Mouse (Mus musculus): ENCODE measurements around the gene E130308A19Rik.
A peak's percentile ranks its signal among the peaks of the same experiment; 100 is the strongest.

E130308A19Rik gene

GRCm38 (mm10) chr4:59731544-59731943, 105.5 kb downstream of the E130308A19Rik start:
- no peak for DNase-seq

GRCm38 (mm10) chr4:59739321-59739720, 113.3 kb downstream of the E130308A19Rik start:
- DNase-seq, result peak; percentile 26

- no peak for DNase-seq
Measured at GRCm38 (mm10) chr4:59739882-59740281, 113.9 kb downstream of the E130308A19Rik start.

- no peak for DNase-seq
Measured at GRCm38 (mm10) chr4:59753491-59754140, 127.6 kb downstream of the E130308A19Rik start.

GRCm38 (mm10) chr4:59756332-59757082, 130.5 kb downstream of the E130308A19Rik start:
- no peak for DNase-seq

GRCm38 (mm10) chr4:59757452-59758435, 131.7 kb downstream of the E130308A19Rik start:
- DNase-seq, result no peak

GRCm38 (mm10) chr4:59760016-59760415, 134.0 kb downstream of the E130308A19Rik start:
- no peak for DNase-seq

- DNase-seq, result peak; percentile 27
Measured at GRCm38 (mm10) chr4:59760636-59761364, 134.8 kb downstream of the E130308A19Rik start.

- DNase-seq, result no peak
Measured at GRCm38 (mm10) chr4:59761365-59761729, 135.3 kb downstream of the E130308A19Rik start.

GRCm38 (mm10) chr4:59764950-59765349, 138.9 kb downstream of the E130308A19Rik start:
- DNase-seq, result no peak

GRCm38 (mm10) chr4:59765385-59766005, 139.5 kb downstream of the E130308A19Rik start:
- DNase-seq, result no peak

- no peak for DNase-seq
Measured at GRCm38 (mm10) chr4:59767717-59768116, 141.7 kb downstream of the E130308A19Rik start.

- no peak for DNase-seq
Measured at GRCm38 (mm10) chr4:59772171-59772879, 146.3 kb downstream of the E130308A19Rik start.

GRCm38 (mm10) chr4:59777828-59778227, 151.8 kb downstream of the E130308A19Rik start:
- no peak for DNase-seq

- no peak for DNase-seq
Measured at GRCm38 (mm10) chr4:59780568-59780967, 154.6 kb downstream of the E130308A19Rik start.

- DNase-seq, result peak; percentile 30
Measured at GRCm38 (mm10) chr4:59782853-59783684, 157.1 kb downstream of the E130308A19Rik start.

- peak; percentile 96 for DNase-seq
Measured at GRCm38 (mm10) chr4:59783685-59784279, 157.8 kb downstream of the E130308A19Rik start.

GRCm38 (mm10) chr4:59785412-59785811, 159.4 kb downstream of the E130308A19Rik start:
- no peak for DNase-seq

GRCm38 (mm10) chr4:59786661-59787060, 160.7 kb downstream of the E130308A19Rik start:
- DNase-seq, result peak; percentile 84

GRCm38 (mm10) chr4:59787126-59787525, 161.1 kb downstream of the E130308A19Rik start:
- DNase-seq, result no peak
